Mouse (Mus musculus) forebrain, embryonic 14.5 days (tissue): ENCODE measurements around the gene Gm3047. TPM values are rescaled to one million over a fixed set of nuclear protein-coding genes. Genes with fewer than 3 reads are reported as not detected.
"Not testable (repeated sequence)": the region's sequence is repeated elsewhere in the genome, so short reads cannot be mapped to it uniquely, and the experiment has no call there.

Experiments used
- ATAC-seq: fragments of 200-750 bp; cut with Nextera tagmentation; 2 replicates; pipeline ENCODE4 v1.8.0; 2017; ENCODE audit warnings: mild to moderate bottlenecking, moderate library complexity
- DNase-seq: peaks from one replicate; pipeline ENCODE4 v3.0.0-alpha.2; 2015; ENCODE audit warnings: low spot score
- H3K27ac ChIP-seq: fragments of 300-500 bp; sonication (generic); 2 replicates; pipeline ENCODE4 v1.5.1; 2014; ENCODE audit warnings: low read depth, mild to moderate bottlenecking, control low read depth, low read length, moderate library complexity
- H3K27me3 ChIP-seq: fragments of 300-500 bp; sonication (generic); replicated peaks from 2 replicates; pipeline ENCODE4 v1.6.1; 2014; ENCODE audit warnings: low read length, control low read depth, mixed read lengths; ENCODE audit not compliant: control insufficient read depth, insufficient read depth
- H3K36me3 ChIP-seq: fragments of 300-500 bp; sonication (generic); 2 replicates; pipeline ENCODE4 v1.6.1; 2014; ENCODE audit warnings: low read length, control low read depth; ENCODE audit not compliant: control insufficient read depth, insufficient read depth
- H3K4me1 ChIP-seq: fragments of 300-500 bp; sonication (generic); 2 replicates; pipeline ENCODE4 v1.6.1; 2014; ENCODE audit warnings: antibody characterized with exemption, low read length, control low read depth; ENCODE audit not compliant: control insufficient read depth, insufficient read depth
- H3K4me2 ChIP-seq: fragments of 300-500 bp; sonication (generic); 2 replicates; pipeline ENCODE4 v1.6.1; 2014; ENCODE audit warnings: mild to moderate bottlenecking, control low read depth, low read length
- H3K4me3 ChIP-seq: fragments of 300-500 bp; sonication (generic); 2 replicates; pipeline ENCODE4 v1.5.1; 2014; ENCODE audit warnings: low read depth, low read length, control low read depth
- H3K9ac ChIP-seq: fragments of 300-500 bp; sonication (generic); 2 replicates; pipeline ENCODE4 v1.6.1; 2014; ENCODE audit warnings: mild to moderate bottlenecking, low read length, control low read depth, moderate library complexity
- H3K9me3 ChIP-seq: fragments of 300-500 bp; sonication (generic); replicated peaks from 2 replicates; pipeline ENCODE4 v1.6.1; 2016; ENCODE audit warnings: low read length, control low read depth, mixed read lengths; ENCODE audit not compliant: control insufficient read depth
- WGBS: fragments of 180-500 bp; shearing (Covaris S2); extraction: QIAGEN DNeasy Blood & Tissue Kit; methylation state at CpG from one replicate; pipeline ENCODE4 v1.1.7; 2014; 5-methylcytosine and 5-hydroxymethylcytosine counted together
- polyA plus RNA-seq: library from polyadenylated mRNA; unstranded; fragments of >200 nt; fragmentation: Nextera tagmentation; extraction: Ambion mirVana; gene quantifications from 2 replicates; pipeline ENCODE4 v1.2.1, GENCODE M21; 2014

Gene Gm3047
- polyA plus RNA-seq = not detected in 2 replicates

DNA sequence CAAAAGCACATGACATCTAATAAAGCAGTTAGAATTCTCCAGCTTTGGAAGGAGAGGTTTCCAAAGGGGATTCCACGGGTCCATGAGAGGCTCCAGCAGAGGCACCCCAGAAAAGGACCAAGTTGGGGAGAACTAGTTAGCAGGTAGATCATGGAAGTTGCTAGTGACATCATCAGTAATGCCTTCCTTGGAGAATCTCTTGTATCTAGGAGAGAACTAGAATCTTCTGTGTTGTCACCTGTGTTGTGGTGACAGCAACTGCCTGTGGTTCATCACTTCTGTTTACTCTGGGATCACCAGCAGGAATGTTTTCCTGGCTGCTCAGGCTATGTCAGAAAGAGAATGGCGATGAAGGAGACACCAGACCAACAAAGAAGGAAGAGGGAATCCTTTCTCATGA is at the start of gene Gm3047:
TSS of gene Gm3047 (plus strand) at position 301 of the 400 bp plus-strand sequence.
- not testable (repeated sequence) for ATAC-seq, H3K4me3 ChIP-seq, H3K27ac ChIP-seq, H3K9me3 ChIP-seq, H3K27me3 ChIP-seq, DNase-seq, H3K9ac ChIP-seq, H3K4me2 ChIP-seq, H3K4me1 ChIP-seq, H3K36me3 ChIP-seq
- no CpG with 5 or more reads among the region's 2 CpGs for WGBS

Other genes starting within 250 kb of the Gm3047 start
- not detected in 2 replicates for gene Gm3149, start 238.1 kb upstream of the Gm3047 start, polyA plus RNA-seq
- gene 2610042L04Rik, start 220.6 kb upstream of the Gm3047 start, polyA plus RNA-seq = 4.5 and 5.6 TPM in 2 replicates
- not detected in 2 replicates for gene Gm3159, start 157.9 kb upstream of the Gm3047 start, polyA plus RNA-seq
- gene Gm3164, start 140.0 kb upstream of the Gm3047 start, polyA plus RNA-seq = 3.4 and 4.1 TPM in 2 replicates
- gene Gm3173, start 124.4 kb upstream of the Gm3047 start, polyA plus RNA-seq = 0.93 TPM in 1 of 2 replicates, not detected in the other
- gene Gm3182, start 73.7 kb upstream of the Gm3047 start, polyA plus RNA-seq = not detected in 2 replicates
- not detected in 2 replicates for gene Gm8159, start 76.9 kb downstream of the Gm3047 start, polyA plus RNA-seq
- 0.67 and 0.69 TPM in 2 replicates for gene Gm3239, start 108.8 kb downstream of the Gm3047 start, polyA plus RNA-seq
- gene Gm7876, start 153.8 kb downstream of the Gm3047 start, polyA plus RNA-seq = not detected in 2 replicates
- gene Gm3252, start 171.4 kb downstream of the Gm3047 start, polyA plus RNA-seq = 1.8 and 2.0 TPM in 2 replicates
- gene Gm9602, start 220.9 kb downstream of the Gm3047 start, polyA plus RNA-seq = not detected in 2 replicates